Mouse (Mus musculus) heart, embryonic 13.5 days (tissue): ENCODE results near the gene Acbd7. TPM values are rescaled to one million over a fixed set of nuclear protein-coding genes. Genes with fewer than 3 reads are reported as not detected.

ENCODE experiments used
- ATAC-seq: fragments of 200-750 bp; cut with Nextera tagmentation; 2 replicates; pipeline ENCODE4 v1.8.0; 2017; ENCODE audit warnings: moderate TSS enrichment; ENCODE audit not compliant: insufficient number of reproducible peaks, low FRiP score, low TSS enrichment; ENCODE audit errors: extremely low read depth
- H3K27ac ChIP-seq: fragments of 300-500 bp; sonication (generic); replicated peaks from 2 replicates; pipeline ENCODE4 v1.5.1; 2015; ENCODE audit warnings: moderate library complexity, mild to moderate bottlenecking, inconsistent platforms
- H3K27me3 ChIP-seq: fragments of 300-500 bp; sonication (generic); replicated peaks from 2 replicates; pipeline ENCODE4 v1.6.1; 2015; ENCODE audit warnings: mild to moderate bottlenecking, inconsistent platforms
- H3K36me3 ChIP-seq: fragments of 300-500 bp; sonication (generic); 2 replicates; pipeline ENCODE4 v1.6.1; 2015; ENCODE audit warnings: mild to moderate bottlenecking, inconsistent platforms
- H3K4me1 ChIP-seq: fragments of 300-500 bp; sonication (generic); 2 replicates; pipeline ENCODE4 v1.6.1; 2015; ENCODE audit warnings: inconsistent platforms
- H3K4me2 ChIP-seq: fragments of 300-500 bp; sonication (generic); 2 replicates; pipeline ENCODE4 v1.6.1; 2015; ENCODE audit warnings: inconsistent platforms, mild to moderate bottlenecking, moderate library complexity
- H3K4me3 ChIP-seq: fragments of 300-500 bp; sonication (generic); 2 replicates; pipeline ENCODE4 v1.5.1; 2015; ENCODE audit warnings: moderate library complexity, mild to moderate bottlenecking, inconsistent platforms
- H3K9ac ChIP-seq: fragments of 300-500 bp; sonication (generic); 2 replicates; pipeline ENCODE4 v1.6.1; 2015; ENCODE audit warnings: inconsistent platforms, mild to moderate bottlenecking, moderate library complexity
- H3K9me3 ChIP-seq: fragments of 300-500 bp; sonication (generic); 2 replicates; pipeline ENCODE4 v1.6.1; 2016; ENCODE audit warnings: inconsistent platforms
- WGBS: fragments of 180-500 bp; shearing (Covaris S2); methylation state at CpG from one replicate; pipeline ENCODE4 v1.1.7; 2015; ENCODE audit warnings: mixed read lengths; 5-methylcytosine and 5-hydroxymethylcytosine counted together
- polyA plus RNA-seq: library from polyadenylated mRNA; unstranded; fragments of >200 nt; fragmentation: Nextera tagmentation; extraction: Ambion mirVana; gene quantifications from 2 replicates; pipeline ENCODE4 v1.2.1, GENCODE M21; 2015

Gene Acbd7
- polyA plus RNA-seq, 1 experiment from 2014 or later = 1.0 TPM

DNA sequence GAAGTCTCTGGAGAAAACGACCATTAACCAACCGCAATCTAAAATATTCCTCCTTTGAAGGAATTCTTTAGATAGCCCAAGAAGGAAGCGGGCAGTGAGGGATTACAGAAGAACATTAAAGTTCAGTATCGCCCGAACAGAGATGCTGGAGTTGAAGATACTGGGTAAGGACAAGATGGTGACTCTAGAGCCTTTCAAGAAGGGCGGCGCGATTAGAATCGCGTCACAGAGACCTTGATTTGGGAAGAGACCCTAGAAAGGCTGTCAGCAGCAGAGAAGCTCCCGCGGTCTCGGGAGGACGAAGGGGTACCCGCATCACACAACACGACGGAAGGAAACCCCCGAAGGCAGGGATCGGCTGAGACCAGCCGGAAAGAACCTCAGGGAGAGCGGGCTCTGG is 3.9 kb upstream of the Acbd7 start:
- H3K27me3 ChIP-seq = peaks cover 15% of the 10 kb centered on the region
- H3K27ac ChIP-seq = peak overlapping the region; percentile 78
- under 1% methylated on average over 21 of the region's 21 CpGs for WGBS
- peak overlapping the region; percentile 80 for H3K4me3 ChIP-seq
- peaks cover 32% of the 10 kb centered on the region for H3K36me3 ChIP-seq
- H3K4me2 ChIP-seq = peak overlapping the region; percentile 87
- no peaks in the 10 kb centered on the region for H3K9me3 ChIP-seq
- no peak for ATAC-seq
- peaks cover 26% of the 10 kb centered on the region for H3K4me1 ChIP-seq
- H3K9ac ChIP-seq = peak overlapping the region; percentile 87

DNA sequence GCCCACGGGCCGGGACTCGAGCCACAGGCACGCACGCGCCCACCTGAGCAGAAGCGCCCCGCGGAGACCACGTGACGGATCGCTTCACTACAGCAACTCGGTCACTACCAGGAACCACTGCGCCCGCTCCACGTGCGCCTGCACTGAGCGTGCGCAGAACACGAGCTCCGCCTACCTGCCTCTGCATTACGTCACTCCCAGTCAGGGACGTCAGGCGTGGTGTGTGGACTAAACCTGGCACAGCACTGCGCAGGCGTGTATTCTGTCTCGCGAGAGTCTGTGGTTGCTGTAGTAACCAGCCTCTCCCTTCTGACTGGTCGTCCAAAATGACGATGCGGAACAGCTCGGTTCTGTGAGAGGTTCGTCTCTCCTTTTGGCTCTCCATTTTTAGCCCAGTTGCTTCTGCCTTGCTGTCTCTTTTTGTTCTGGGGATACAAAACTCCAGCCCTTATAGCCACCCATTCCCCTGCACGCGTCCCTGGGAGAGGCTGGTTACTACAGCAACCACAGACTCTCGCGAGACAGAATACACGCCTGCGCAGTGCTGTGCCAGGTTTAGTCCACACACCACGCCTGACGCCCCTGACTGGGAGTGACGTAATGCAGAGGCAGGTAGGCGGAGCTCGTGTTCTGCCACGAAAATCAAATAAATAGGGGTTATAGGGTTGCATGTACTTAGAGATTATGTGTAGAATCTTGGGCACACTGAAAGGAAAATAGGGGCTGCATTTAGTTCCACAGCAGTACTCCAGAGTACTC is 3.3 kb upstream of the Acbd7 start, which contains the start of gene Rpp38:
TSS of gene Rpp38 (minus strand) at position 160 of the 759 bp plus-strand sequence.
- H3K36me3 ChIP-seq = peaks cover 26% of the 10 kb centered on the region
- H3K4me3 ChIP-seq = peak within 1 kb of the TSS; percentile 80
- H3K9me3 ChIP-seq = no peaks in the 10 kb centered on the region
- H3K27me3 ChIP-seq = peaks cover 19% of the 10 kb centered on the region
- H3K9ac ChIP-seq = peak within 1 kb of the TSS; percentile 87
- under 1% methylated on average over 45 of the region's 45 CpGs for WGBS
- peaks cover 26% of the 10 kb centered on the region for H3K4me1 ChIP-seq
- H3K27ac ChIP-seq = peak within 1 kb of the TSS; percentile 78
- H3K4me2 ChIP-seq = peak within 1 kb of the TSS; percentile 87
- peak; percentile 98 for ATAC-seq

DNA sequence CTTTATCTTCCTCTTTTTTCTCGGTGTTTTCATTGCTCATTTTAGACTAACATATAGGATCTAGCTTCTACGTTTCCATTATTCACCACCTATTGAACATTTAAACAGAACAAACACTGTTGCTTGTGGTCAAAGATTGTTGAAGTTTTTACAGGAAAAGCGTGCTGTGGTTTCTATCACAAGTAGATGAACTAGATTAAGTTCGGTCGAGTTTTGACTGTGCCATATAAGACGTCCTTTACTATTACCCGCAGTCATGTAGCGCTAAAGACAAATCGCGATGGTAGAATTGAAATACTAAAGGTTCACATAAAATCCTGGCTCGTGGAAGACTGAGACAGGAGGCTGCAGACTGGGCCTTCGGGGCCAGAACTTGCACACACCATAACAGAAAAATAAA is 2.2 kb upstream of the Acbd7 start:
- peaks cover 22% of the 10 kb centered on the region for H3K27me3 ChIP-seq
- H3K9me3 ChIP-seq = no peaks in the 10 kb centered on the region
- H3K4me3 ChIP-seq = no peak overlapping the region
- WGBS = 90% methylated on average over 12 of the region's 12 CpGs
- ATAC-seq = no peak
- no peak overlapping the region for H3K4me2 ChIP-seq
- H3K36me3 ChIP-seq = peaks cover 15% of the 10 kb centered on the region
- peaks cover 26% of the 10 kb centered on the region for H3K4me1 ChIP-seq
- no peak overlapping the region for H3K9ac ChIP-seq
- no peak overlapping the region for H3K27ac ChIP-seq

DNA sequence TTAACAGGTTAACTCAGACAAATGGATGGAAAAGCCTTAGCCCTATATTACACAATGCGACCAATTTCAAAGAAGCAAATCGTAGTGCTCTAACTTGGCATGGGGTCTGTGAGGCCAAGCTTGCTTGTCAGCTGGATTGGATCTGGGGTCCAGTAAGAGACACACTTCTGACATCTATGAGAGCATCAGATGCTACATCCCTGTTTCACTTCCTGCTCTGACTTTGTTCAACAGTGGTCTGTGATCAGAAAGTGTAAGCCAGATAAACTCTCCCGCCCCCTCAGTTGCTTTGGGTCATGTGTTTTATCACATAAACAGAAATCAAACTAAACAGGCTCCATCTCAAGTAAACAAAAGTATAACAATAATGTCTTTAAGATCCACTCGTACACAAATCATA is 12.5 kb downstream of the Acbd7 start:
- Histone ChIP-seq H3K27me3 (peaks cover 35% of the 10 kb centered on the region), H3K4me1 (no peaks in the 10 kb centered on the region), H3K4me3 (no peak overlapping the region), H3K36me3 (no peaks in the 10 kb centered on the region), H3K9me3 (no peaks in the 10 kb centered on the region), H3K27ac (no peak overlapping the region), H3K9ac (no peak overlapping the region), H3K4me2 (no peak overlapping the region)
- 68% methylated on average over 4 of the region's 4 CpGs for WGBS
- ATAC-seq = no peak

DNA sequence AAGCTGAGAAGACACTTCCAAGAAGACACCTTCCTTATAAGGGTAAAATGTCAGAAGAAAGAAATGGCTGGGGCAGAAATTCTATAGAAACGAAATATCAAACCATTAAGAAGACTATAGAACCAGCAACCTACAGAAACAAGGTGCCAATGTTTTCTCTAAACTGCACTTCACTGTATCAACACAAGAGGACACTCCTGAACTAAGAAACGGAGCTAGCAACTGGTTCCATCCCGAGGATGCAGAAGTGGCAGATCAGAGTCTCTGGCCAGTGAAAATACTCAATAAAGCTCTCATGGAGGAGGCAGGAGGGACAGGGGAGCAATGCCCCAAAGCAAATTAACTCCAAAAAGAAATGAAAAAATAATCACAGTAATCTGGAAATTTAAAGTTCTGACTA is 13.0 kb downstream of the Acbd7 start:
- no peaks in the 10 kb centered on the region for H3K9me3 ChIP-seq
- no peaks in the 10 kb centered on the region for H3K4me1 ChIP-seq
- H3K27me3 ChIP-seq = peaks cover 30% of the 10 kb centered on the region
- H3K4me2 ChIP-seq = no peak overlapping the region
- H3K4me3 ChIP-seq = no peak overlapping the region
- no peak overlapping the region for H3K9ac ChIP-seq
- no peak overlapping the region for H3K27ac ChIP-seq
- ATAC-seq = no peak
- no peaks in the 10 kb centered on the region for H3K36me3 ChIP-seq
- WGBS = 12% methylated on average over 3 of the region's 3 CpGs

DNA sequence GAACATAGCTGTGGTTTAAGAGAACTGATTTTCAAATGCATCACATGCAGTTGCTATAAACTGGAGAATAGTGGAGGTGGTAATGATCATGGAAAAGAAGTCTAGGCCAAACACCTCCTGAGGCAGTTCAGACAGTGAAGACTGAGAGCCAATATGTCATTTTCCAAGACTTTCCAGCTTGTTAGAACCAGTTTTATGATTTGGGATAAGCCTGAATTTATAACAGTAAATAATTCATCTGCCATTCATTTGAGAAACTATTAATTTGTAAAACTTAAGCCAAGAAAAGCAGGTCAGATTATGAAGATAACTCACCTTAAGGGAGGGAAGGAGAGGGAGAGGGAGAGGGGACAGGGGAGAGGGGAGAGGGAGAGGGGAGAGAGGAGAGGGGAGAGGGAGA is 17.2 kb downstream of the Acbd7 start:
- H3K27ac ChIP-seq = no peak overlapping the region
- 0 out of 2 replicates have a peak, but pooled peaks cover 7% of the 10 kb centered on the region for H3K27me3 ChIP-seq
- H3K4me3 ChIP-seq = no peak overlapping the region
- no peak for ATAC-seq
- no peak overlapping the region for H3K9ac ChIP-seq
- no peaks in the 10 kb centered on the region for H3K4me1 ChIP-seq
- no peak overlapping the region for H3K4me2 ChIP-seq
- no peaks in the 10 kb centered on the region for H3K36me3 ChIP-seq
- no peaks in the 10 kb centered on the region for H3K9me3 ChIP-seq

DNA sequence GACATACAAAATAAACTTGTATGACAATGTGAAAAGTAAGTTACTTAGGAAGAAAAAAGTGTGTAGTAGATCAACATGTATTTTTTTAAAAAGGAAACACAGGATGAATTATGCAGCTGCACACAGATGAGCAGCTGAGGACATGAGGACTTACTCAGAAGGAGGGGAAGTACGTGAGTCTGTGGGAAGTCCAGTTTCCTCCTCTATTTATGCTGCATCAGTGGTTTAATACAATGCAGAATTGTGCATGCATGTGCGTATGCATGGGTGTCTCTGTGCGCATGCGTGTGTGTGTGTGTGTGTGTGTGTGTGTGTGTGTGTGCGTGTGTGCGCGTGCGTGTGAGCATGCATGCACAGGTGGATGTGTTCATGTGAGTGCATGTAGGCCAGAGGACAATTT is 19.8 kb downstream of the Acbd7 start:
- Histone ChIP-seq H3K4me3 (no peak overlapping the region), H3K4me1 (no peaks in the 10 kb centered on the region), H3K27me3 (0 out of 2 replicates have a peak, but pooled peaks cover 3% of the 10 kb centered on the region), H3K9me3 (no peaks in the 10 kb centered on the region), H3K27ac (no peak overlapping the region), H3K36me3 (no peaks in the 10 kb centered on the region), H3K4me2 (no peak overlapping the region), H3K9ac (no peak overlapping the region)
- ATAC-seq = no peak
- 87% methylated on average over 8 of the region's 8 CpGs for WGBS

DNA sequence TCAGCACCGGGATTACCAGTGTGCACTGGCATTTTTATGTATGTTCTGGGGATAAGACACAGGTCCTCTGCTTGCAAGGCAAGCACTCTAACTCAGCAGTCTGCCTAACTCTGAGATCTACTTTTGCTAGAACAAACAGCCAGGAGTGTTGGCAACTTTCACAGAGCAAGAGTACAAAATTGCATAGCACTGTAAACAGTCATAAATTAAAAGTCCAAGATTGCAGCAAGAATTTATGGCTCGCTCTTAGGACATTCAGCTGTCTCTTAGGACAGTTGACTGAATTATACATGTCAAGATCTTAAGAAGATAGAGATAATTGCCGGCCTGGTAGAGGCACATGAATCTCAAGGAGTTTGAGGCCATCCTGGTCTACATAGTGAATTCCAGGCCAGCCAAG is 20.3 kb downstream of the Acbd7 start:
- WGBS = 66% methylated on average over 3 of the region's 3 CpGs
- Histone ChIP-seq H3K4me1 (no peaks in the 10 kb centered on the region), H3K27ac (no peak overlapping the region), H3K36me3 (no peaks in the 10 kb centered on the region), H3K9ac (no peak overlapping the region), H3K4me3 (no peak overlapping the region), H3K9me3 (no peaks in the 10 kb centered on the region), H3K27me3 (0 out of 2 replicates have a peak, but pooled peaks cover 3% of the 10 kb centered on the region), H3K4me2 (no peak overlapping the region)
- no peak for ATAC-seq

DNA sequence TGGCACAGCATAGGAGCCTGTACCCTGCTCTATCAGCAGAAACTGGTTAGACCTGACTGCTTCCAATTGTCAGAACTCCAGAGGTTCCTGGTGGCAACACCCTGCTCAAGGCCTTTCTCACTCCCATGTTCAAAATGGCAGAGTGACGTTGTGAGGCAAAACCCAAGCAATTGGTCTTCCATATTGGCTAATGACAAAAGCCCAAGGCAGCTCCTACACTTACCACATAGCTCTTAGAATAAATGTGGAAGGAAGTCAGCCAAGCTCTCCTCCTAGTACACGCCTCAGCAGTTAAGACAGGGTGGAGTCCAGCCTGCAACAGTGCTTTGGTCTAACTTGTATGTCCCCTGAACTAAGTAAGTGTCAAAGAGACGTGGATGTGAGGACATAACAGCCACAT is 21.9 kb downstream of the Acbd7 start:
- Histone ChIP-seq H3K4me2 (no peak overlapping the region), H3K36me3 (no peaks in the 10 kb centered on the region), H3K4me1 (no peaks in the 10 kb centered on the region), H3K27me3 (0 out of 2 replicates have a peak, but pooled peaks cover 3% of the 10 kb centered on the region), H3K27ac (no peak overlapping the region), H3K9ac (no peak overlapping the region), H3K4me3 (no peak overlapping the region), H3K9me3 (no peaks in the 10 kb centered on the region)
- WGBS = 65% methylated on average over 3 of the region's 3 CpGs
- no peak for ATAC-seq

DNA sequence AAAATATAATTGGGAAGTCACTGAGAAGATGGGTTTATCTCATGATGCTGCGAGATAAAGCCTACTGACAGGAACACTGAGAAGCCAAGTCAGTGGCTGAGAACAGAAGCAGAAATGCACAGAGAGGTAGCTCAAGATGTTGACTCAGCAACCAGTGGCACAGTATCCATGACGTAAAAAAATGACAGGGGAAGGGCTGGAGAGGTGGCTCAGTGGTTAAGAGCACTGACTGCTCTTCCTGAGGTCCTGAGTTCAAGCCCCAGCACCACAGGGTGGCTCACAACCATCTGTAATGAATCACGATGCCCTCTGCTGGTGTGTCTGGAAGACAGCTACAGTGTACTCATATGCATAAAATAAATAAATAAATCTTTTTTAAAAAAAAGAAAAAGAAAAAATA is 25.1 kb downstream of the Acbd7 start:
- Histone ChIP-seq H3K4me3 (no peak overlapping the region), H3K9me3 (no peaks in the 10 kb centered on the region), H3K4me2 (no peak overlapping the region), H3K4me1 (no peaks in the 10 kb centered on the region), H3K9ac (no peak overlapping the region), H3K36me3 (no peaks in the 10 kb centered on the region), H3K27me3 (peaks cover 14% of the 10 kb centered on the region; the same call in 1 of the 2 replicates), H3K27ac (no peak overlapping the region)
- no peak for ATAC-seq
- 73% methylated on average over 3 of the region's 3 CpGs for WGBS

DNA sequence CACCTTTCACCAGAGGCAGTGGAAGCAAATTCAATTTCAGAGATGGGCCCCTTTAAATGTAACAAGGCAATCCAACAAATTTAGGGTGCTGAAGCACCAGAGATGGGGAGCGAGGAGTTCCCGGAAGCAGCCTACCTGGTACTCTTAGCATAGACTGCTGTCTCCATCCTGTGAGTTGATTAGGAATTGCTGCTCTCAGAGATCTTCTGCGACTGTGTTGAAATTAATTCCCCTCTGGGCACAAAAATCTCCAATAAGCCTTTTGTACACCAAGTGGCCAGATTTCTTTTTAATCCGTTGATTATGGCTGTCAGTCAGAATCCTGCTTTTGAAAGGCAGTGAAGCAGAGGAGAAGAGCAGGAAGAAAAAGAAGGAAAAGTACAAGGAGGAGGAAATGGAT is 29.2 kb downstream of the Acbd7 start:
- 69% methylated on average over 4 of the region's 4 CpGs for WGBS
- peaks cover 13% of the 10 kb centered on the region; the same call in 1 of the 2 replicates for H3K27me3 ChIP-seq
- no peak overlapping the region for H3K9ac ChIP-seq
- H3K27ac ChIP-seq = no peak overlapping the region
- H3K4me1 ChIP-seq = no peaks in the 10 kb centered on the region
- no peak for ATAC-seq
- no peak overlapping the region for H3K4me2 ChIP-seq
- no peaks in the 10 kb centered on the region for H3K9me3 ChIP-seq
- H3K4me3 ChIP-seq = no peak overlapping the region
- no peaks in the 10 kb centered on the region for H3K36me3 ChIP-seq
